Mouse (Mus musculus): ENCODE measurements around the gene Capn11. TPM values are rescaled to one million over a fixed set of nuclear protein-coding genes. Genes with fewer than 3 reads are reported as not detected.

The Capn11 gene
- polyA plus RNA-seq, 1 experiment from 2014 or later, result not detected

DNA sequence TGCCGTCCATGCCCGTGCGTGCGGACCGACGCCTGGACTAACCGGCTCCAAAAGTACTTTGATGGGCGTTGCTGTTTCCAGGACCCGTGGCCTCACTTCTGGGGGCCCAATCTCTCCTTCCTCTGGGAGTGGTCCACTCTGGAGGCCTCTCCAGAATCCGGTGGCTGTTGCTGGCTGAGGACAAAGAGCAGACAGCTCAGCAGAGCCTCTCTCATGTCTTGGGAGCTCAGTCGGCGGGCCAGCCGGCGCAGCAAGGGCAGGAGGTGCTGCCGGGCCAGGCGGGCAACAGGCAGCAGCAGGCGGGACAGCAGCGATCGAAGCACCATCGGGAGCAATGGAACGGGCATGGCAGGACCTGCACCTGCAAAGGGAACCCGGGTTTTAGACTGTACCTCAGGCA is 57.8 kb downstream of the Capn11 start:
- no peaks in the 10 kb centered on the region for H3K9me3 ChIP-seq (ENCODE audit: control insufficient read depth, low read depth, low read length)
- H3K9ac ChIP-seq (replicated peaks; ENCODE audit: low read depth, low read length), result no peak overlapping the region
- H3K4me2 ChIP-seq (replicated peaks; ENCODE audit: low read depth, low read length), result no peak overlapping the region
- no peaks in the 10 kb centered on the region for H3K36me3 ChIP-seq (ENCODE audit: control insufficient read depth, insufficient read depth, low read length)
- 19% methylated on average over 22 of the region's 22 CpGs for WGBS
- H3K27ac ChIP-seq (ENCODE audit: low read length), result no peak overlapping the region
- no peak overlapping the region for H3K4me3 ChIP-seq (ENCODE audit: low read depth, low read length)
- no peaks in the 10 kb centered on the region for H3K27me3 ChIP-seq (ENCODE audit: control insufficient read depth, insufficient read depth, low read length)
- H3K4me1 ChIP-seq (ENCODE audit: control insufficient read depth, insufficient read depth, low read length), result peaks cover 20% of the 10 kb centered on the region
- no peak for ATAC-seq (ENCODE audit: insufficient number of reproducible peaks, insufficient read depth, low FRiP score, low read depth)

DNA sequence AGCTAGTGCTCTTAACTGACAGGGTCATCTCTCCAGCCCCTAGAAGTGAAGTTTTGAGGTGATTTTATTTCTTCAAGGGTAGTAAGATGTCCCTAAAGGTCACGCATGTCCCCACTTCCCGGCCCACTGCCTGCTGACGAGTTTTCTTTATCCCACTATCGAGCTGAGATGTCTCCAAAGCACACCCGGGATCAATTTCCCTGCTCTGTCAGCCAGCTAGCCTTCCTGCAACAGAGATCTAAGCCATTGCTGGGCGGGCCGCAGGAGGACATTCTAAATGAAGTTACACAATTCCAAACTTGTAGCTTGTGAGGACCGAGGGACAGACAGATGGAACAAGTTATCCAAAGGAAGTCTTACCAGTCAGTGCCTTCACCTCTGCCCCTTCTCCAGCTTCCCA is 58.9 kb downstream of the Capn11 start:
- peaks cover 20% of the 10 kb centered on the region for H3K4me1 ChIP-seq (ENCODE audit: control insufficient read depth, insufficient read depth, low read length)
- no peak overlapping the region for H3K9ac ChIP-seq (replicated peaks; ENCODE audit: low read depth, low read length)
- H3K9me3 ChIP-seq (ENCODE audit: control insufficient read depth, low read depth, low read length), result no peaks in the 10 kb centered on the region
- H3K27ac ChIP-seq (ENCODE audit: low read length), result no peak overlapping the region
- H3K4me2 ChIP-seq (replicated peaks; ENCODE audit: low read depth, low read length), result no peak overlapping the region
- H3K4me3 ChIP-seq (ENCODE audit: low read depth, low read length), result no peak overlapping the region
- ATAC-seq (ENCODE audit: insufficient number of reproducible peaks, insufficient read depth, low FRiP score, low read depth), result no peak
- no peaks in the 10 kb centered on the region for H3K36me3 ChIP-seq (ENCODE audit: control insufficient read depth, insufficient read depth, low read length)
- 76% methylated on average over 8 of the region's 8 CpGs for WGBS
- H3K27me3 ChIP-seq (ENCODE audit: control insufficient read depth, insufficient read depth, low read length), result no peaks in the 10 kb centered on the region

DNA sequence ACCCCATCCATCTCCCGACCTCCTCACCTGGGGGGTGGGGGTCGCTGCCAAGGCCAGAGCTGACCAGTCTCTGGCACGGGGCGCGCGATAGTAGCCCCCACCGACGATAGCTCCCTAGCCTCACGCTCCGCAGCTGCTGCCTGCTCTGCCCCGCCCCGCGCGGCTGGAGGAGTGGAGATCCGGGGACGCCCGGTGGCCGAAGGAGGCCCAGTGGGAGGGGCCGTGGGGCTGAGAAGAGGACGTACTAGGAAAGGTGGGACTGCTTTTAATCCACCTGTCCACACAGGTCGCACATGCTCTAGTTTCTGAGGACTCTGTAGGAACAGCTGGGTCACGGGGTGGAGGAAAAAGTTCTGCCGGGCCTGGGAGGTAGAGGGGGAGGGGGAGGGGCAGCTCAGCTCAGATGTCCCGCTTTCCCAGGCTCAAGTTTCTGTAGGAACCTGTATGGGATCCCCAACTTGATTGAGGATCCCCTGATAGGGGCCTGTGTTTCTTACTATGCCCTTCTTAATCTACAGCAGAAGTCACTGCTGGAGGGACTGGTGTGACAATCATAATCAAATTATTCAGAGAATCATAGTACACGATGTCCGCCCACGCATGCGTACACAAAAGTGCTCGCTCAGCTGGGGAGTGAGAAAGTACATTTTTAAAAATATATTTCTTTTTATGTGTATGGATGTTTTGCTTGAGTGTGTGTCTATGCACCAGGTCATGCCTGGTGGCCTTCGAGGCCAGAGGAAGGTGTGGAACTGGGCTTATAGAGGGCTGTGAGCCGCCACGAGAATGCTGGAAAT is 59.5 kb downstream of the Capn11 start, which contains the start of gene Slc29a1:
Gene Slc29a1 (minus strand): TSS at position 161 of the 797 bp plus-strand sequence.
- H3K9ac ChIP-seq (replicated peaks; ENCODE audit: low read depth, low read length), result no peak within 1 kb of the TSS; the same call in 1 of the 2 replicates
- H3K4me2 ChIP-seq (replicated peaks; ENCODE audit: low read depth, low read length), result peak within 1 kb of the TSS; percentile 55
- H3K27ac ChIP-seq (ENCODE audit: low read length), result no peak within 1 kb of the TSS
- 17% methylated on average over 32 of the region's 32 CpGs for WGBS
- peaks cover 24% of the 10 kb centered on the region for H3K4me1 ChIP-seq (ENCODE audit: control insufficient read depth, insufficient read depth, low read length)
- ATAC-seq (ENCODE audit: insufficient number of reproducible peaks, insufficient read depth, low FRiP score, low read depth), result peak; percentile 70
- H3K9me3 ChIP-seq (ENCODE audit: control insufficient read depth, low read depth, low read length), result no peaks in the 10 kb centered on the region
- no peaks in the 10 kb centered on the region for H3K36me3 ChIP-seq (ENCODE audit: control insufficient read depth, insufficient read depth, low read length)
- H3K27me3 ChIP-seq (ENCODE audit: control insufficient read depth, insufficient read depth, low read length), result no peaks in the 10 kb centered on the region
- H3K4me3 ChIP-seq (ENCODE audit: low read depth, low read length), result peak within 1 kb of the TSS; percentile 22

DNA sequence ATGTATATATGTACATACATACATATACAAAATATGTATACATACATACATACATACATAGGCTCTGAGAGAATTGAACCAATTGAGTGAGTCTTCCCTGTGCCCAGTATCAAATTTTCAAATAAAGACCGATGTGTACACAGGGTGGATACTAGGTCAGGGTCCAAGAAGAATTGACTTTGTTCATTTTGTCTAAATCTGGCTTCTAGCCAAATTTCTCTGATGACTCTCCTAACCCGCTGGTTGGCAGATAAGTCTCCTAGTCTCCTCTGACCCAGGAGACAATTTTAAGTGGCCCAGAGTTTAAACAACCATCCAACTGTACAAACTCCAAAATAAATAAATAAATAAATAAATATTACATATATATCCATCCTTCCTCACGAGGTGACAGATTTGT is 60.2 kb downstream of the Capn11 start:
- H3K36me3 ChIP-seq (ENCODE audit: control insufficient read depth, insufficient read depth, low read length), result no peaks in the 10 kb centered on the region
- no peak for ATAC-seq (ENCODE audit: insufficient number of reproducible peaks, insufficient read depth, low FRiP score, low read depth)
- no peaks in the 10 kb centered on the region for H3K27me3 ChIP-seq (ENCODE audit: control insufficient read depth, insufficient read depth, low read length)
- peak overlapping the region; percentile 55 for H3K4me2 ChIP-seq (replicated peaks; ENCODE audit: low read depth, low read length)
- no peak overlapping the region; the same call in 1 of the 2 replicates for H3K9ac ChIP-seq (replicated peaks; ENCODE audit: low read depth, low read length)
- no peaks in the 10 kb centered on the region for H3K9me3 ChIP-seq (ENCODE audit: control insufficient read depth, low read depth, low read length)
- no peak overlapping the region for H3K27ac ChIP-seq (ENCODE audit: low read length)
- 33% methylated on average over 3 of the region's 3 CpGs for WGBS
- peaks cover 31% of the 10 kb centered on the region for H3K4me1 ChIP-seq (ENCODE audit: control insufficient read depth, insufficient read depth, low read length)
- H3K4me3 ChIP-seq (ENCODE audit: low read depth, low read length), result peak overlapping the region; percentile 22; the same call in 1 of the 2 replicates

DNA sequence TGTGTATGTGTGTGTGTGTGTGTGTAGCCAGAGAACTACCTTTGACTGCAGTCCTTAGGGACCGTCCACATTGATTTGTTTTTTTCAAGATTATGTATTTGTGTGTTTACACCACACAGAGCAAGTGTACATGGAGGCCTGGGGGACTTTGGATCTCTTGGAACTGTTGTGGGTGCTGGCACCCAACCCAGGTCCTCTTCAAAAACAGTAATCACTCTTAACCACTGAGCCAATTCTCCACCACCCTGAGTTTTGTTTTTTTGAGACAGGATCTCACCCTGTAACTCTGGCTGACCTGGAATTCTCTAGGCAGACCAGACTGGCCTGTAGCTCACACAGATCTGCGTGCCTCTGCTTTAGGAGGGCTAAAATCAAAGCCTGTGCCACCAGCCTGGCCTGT is 60.7 kb downstream of the Capn11 start:
- 71% methylated on average over 2 of the region's 2 CpGs for WGBS
- Histone ChIP-seq H3K27ac (ENCODE audit: low read length) (no peak overlapping the region), H3K9me3 (ENCODE audit: control insufficient read depth, low read depth, low read length) (no peaks in the 10 kb centered on the region), H3K4me2 (replicated peaks; ENCODE audit: low read depth, low read length) (no peak overlapping the region), H3K4me3 (ENCODE audit: low read depth, low read length) (no peak overlapping the region), H3K9ac (replicated peaks; ENCODE audit: low read depth, low read length) (no peak overlapping the region), H3K4me1 (ENCODE audit: control insufficient read depth, insufficient read depth, low read length) (peaks cover 36% of the 10 kb centered on the region), H3K27me3 (ENCODE audit: control insufficient read depth, insufficient read depth, low read length) (no peaks in the 10 kb centered on the region), H3K36me3 (ENCODE audit: control insufficient read depth, insufficient read depth, low read length) (no peaks in the 10 kb centered on the region)
- no peak for ATAC-seq (ENCODE audit: insufficient number of reproducible peaks, insufficient read depth, low FRiP score, low read depth)

DNA sequence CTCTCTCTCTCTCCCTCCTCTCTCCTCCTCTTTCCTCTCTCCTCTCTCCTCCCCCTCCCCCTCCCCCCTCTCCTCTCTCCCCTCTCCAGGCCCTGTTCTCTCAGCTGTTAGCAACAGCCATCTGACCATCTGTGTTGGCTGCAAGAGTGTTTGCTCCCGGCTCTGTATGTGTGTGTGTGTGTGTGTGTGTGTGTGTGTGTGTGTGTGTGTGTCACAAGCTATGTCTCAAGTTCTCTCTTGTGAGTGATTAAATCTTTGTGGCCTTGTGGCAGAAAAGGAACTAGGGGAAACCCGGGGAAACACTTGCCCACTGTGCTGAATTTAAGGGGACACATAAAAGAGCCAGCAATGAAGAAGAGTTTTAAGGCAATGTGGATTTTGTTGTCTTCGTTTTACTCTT is 61.3 kb downstream of the Capn11 start:
- 42% methylated on average over 3 of the region's 3 CpGs for WGBS
- no peaks in the 10 kb centered on the region for H3K9me3 ChIP-seq (ENCODE audit: control insufficient read depth, low read depth, low read length)
- H3K9ac ChIP-seq (replicated peaks; ENCODE audit: low read depth, low read length), result no peak overlapping the region
- H3K36me3 ChIP-seq (ENCODE audit: control insufficient read depth, insufficient read depth, low read length), result no peaks in the 10 kb centered on the region
- H3K4me1 ChIP-seq (ENCODE audit: control insufficient read depth, insufficient read depth, low read length), result peaks cover 42% of the 10 kb centered on the region
- H3K27ac ChIP-seq (ENCODE audit: low read length), result no peak overlapping the region
- no peak overlapping the region for H3K4me3 ChIP-seq (ENCODE audit: low read depth, low read length)
- no peak for ATAC-seq (ENCODE audit: insufficient number of reproducible peaks, insufficient read depth, low FRiP score, low read depth)
- H3K4me2 ChIP-seq (replicated peaks; ENCODE audit: low read depth, low read length), result no peak overlapping the region
- no peaks in the 10 kb centered on the region for H3K27me3 ChIP-seq (ENCODE audit: control insufficient read depth, insufficient read depth, low read length)

DNA sequence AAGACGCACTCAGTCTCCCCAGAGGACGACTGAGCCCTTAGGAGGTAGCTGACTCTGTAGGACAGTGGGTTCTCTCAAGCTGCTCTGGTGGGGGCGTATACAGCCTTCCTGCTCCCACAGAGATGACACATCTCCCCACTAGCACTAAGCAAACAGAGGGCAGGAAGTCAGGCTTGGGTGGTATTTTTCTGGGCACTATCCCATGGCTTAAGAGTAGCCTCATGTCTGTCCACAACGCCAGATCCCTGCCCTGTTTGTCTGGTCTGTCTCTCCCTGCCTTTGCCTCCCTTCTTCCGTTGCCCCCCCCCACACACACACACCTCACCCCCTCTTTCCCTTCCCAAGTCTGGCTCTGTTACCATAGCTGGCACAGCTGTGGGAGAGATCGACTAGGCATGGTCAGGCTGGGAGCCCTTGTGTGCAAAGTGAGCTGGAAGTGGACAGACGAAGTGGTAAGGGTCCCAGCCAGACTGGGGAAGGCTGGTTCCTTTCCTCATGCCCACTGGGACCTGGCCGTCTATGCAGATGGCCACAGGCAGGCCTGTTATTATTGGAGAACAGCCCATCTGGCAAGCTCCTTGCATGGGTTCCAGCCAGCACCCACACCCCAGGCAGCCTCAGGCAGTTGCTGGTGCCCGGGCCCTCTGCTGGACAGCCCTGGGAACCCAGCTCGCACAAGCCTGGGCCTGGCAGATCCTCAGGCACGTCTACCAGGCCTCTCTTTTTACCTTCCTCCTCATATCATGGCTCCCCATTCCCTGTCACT is 62.3 kb downstream of the Capn11 start:
- peak; percentile 31; the same call in 1 of the 2 replicates for ATAC-seq (ENCODE audit: insufficient number of reproducible peaks, insufficient read depth, low FRiP score, low read depth)
- Histone ChIP-seq H3K36me3 (ENCODE audit: control insufficient read depth, insufficient read depth, low read length) (no peaks in the 10 kb centered on the region), H3K4me2 (replicated peaks; ENCODE audit: low read depth, low read length) (no peak overlapping the region), H3K4me1 (ENCODE audit: control insufficient read depth, insufficient read depth, low read length) (peaks cover 49% of the 10 kb centered on the region), H3K9me3 (ENCODE audit: control insufficient read depth, low read depth, low read length) (no peaks in the 10 kb centered on the region), H3K27me3 (ENCODE audit: control insufficient read depth, insufficient read depth, low read length) (no peaks in the 10 kb centered on the region), H3K4me3 (ENCODE audit: low read depth, low read length) (no peak overlapping the region), H3K9ac (replicated peaks; ENCODE audit: low read depth, low read length) (no peak overlapping the region), H3K27ac (ENCODE audit: low read length) (0 out of 2 replicates have a peak overlapping the region, but pooled peaks have one; percentile 17)
- 44% methylated on average over 11 of the region's 11 CpGs for WGBS

DNA sequence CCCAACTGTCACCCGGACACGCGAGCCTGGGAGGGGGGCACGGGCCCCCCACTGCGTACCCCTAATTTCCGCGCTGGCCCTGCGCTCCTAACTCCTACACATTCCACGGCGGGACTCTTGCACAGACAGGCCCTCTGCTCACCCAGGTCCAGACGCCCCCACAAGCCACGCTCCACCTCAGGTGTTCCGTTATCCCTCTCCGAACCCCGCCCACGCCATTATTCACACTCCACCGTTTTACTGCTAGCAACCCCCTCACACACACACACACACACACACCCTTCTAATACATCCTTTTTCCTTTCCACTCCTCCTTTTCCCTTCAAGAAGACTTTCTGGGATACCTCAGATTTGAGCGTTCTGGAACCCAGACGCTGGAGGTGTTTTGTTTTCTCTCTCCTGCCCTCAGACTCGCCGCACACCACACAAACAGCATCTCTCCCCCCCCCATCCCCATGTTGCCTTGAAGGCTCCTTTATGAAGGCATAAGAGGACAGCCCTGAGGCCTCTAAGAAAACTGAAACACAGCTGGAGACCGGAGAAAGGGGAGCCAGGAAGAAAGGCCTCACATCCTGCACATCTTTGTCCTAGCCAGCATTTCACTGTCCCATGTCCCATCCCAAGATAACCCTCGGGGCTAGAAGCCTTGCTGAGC is 63.3 kb downstream of the Capn11 start:
- 7% methylated on average over 23 of the region's 23 CpGs for WGBS
- Histone ChIP-seq H3K9me3 (ENCODE audit: control insufficient read depth, low read depth, low read length) (no peaks in the 10 kb centered on the region), H3K4me1 (ENCODE audit: control insufficient read depth, insufficient read depth, low read length) (peaks cover 47% of the 10 kb centered on the region), H3K4me2 (replicated peaks; ENCODE audit: low read depth, low read length) (peak overlapping the region; percentile 99), H3K36me3 (ENCODE audit: control insufficient read depth, insufficient read depth, low read length) (no peaks in the 10 kb centered on the region), H3K9ac (replicated peaks; ENCODE audit: low read depth, low read length) (peak overlapping the region; percentile 38), H3K4me3 (ENCODE audit: low read depth, low read length) (peak overlapping the region; percentile 58), H3K27ac (ENCODE audit: low read length) (no peak overlapping the region), H3K27me3 (ENCODE audit: control insufficient read depth, insufficient read depth, low read length) (no peaks in the 10 kb centered on the region)
- peak; percentile 5; the same call in 1 of the 2 replicates for ATAC-seq (ENCODE audit: insufficient number of reproducible peaks, insufficient read depth, low FRiP score, low read depth)

All from stomach, embryonic 14.5 days (tissue).